Mouse (Mus musculus) CH12.LX (cell line): ENCODE measurements around the gene Slc30a5.

Experiments
- CHD2 ChIP-seq: IDR thresholded peaks from 2 replicates; pipeline ENCODE4 v1.6.1; 2011; ENCODE audit warnings: low read length, improper control_type of control experiment
- CTCF ChIP-seq, 2 experiments: IDR thresholded peaks in 1 of 2; conservative IDR thresholded peaks in 1 of 2; 2 replicates each; pipeline ENCODE4 v1.5.1; 2011 to 2012; ENCODE audit warnings: low read depth in 2 of 2, low read length in 2 of 2, improper control_type of control experiment in 1 of 2, inconsistent platforms in 1 of 2, mild to moderate bottlenecking in 1 of 2, moderate library complexity in 1 of 2
- E2F4 ChIP-seq: IDR thresholded peaks from 2 replicates; pipeline ENCODE4 v1.6.1; 2011; ENCODE audit warnings: low read depth, low read length, improper control_type of control experiment; ENCODE audit not compliant: insufficient replicate concordance
- HCFC1 ChIP-seq: IDR thresholded peaks from 2 replicates; pipeline ENCODE4 v1.6.1; 2012; ENCODE audit warnings: low read depth, mild to moderate bottlenecking, inconsistent platforms, low read length, improper control_type of control experiment
- MAFK ChIP-seq: IDR thresholded peaks from 2 replicates; pipeline ENCODE4 v1.6.1; 2011; ENCODE audit warnings: low read length, improper control_type of control experiment; ENCODE audit not compliant: insufficient replicate concordance
- POLR2A ChIP-seq: IDR thresholded peaks from 2 replicates; pipeline ENCODE4 v1.6.1; 2011; ENCODE audit warnings: low read depth, mild to moderate bottlenecking, improper control_type of control experiment, low read length
- POLR2AphosphoS2 ChIP-seq: IDR thresholded peaks from 2 replicates; pipeline ENCODE4 v1.6.1; 2011; ENCODE audit warnings: low read depth, low read length, improper control_type of control experiment
- SMC3 ChIP-seq: IDR thresholded peaks from 2 replicates; pipeline ENCODE4 v1.6.1; 2011; ENCODE audit warnings: low read depth, low read length, improper control_type of control experiment
- UBTF ChIP-seq: IDR thresholded peaks from 2 replicates; pipeline ENCODE4 v1.6.1; 2012; ENCODE audit warnings: low read depth, mild to moderate bottlenecking, inconsistent platforms, low read length, improper control_type of control experiment, moderate library complexity
- USF2 ChIP-seq: conservative IDR thresholded peaks from 2 replicates; pipeline ENCODE4 v1.6.1; 2011; ENCODE audit warnings: low read depth, low read length, improper control_type of control experiment
- ZMIZ1 ChIP-seq: IDR thresholded peaks from 2 replicates; pipeline ENCODE4 v1.6.1; 2012; ENCODE audit warnings: low read depth, mild to moderate bottlenecking, inconsistent platforms, low read length, improper control_type of control experiment
- ZNF384 ChIP-seq: IDR thresholded peaks from 2 replicates; pipeline ENCODE4 v1.6.1; 2012; ENCODE audit warnings: low read depth, low read length, improper control_type of control experiment, inconsistent platforms

GRCm38 (mm10) chr13:100841741-100842140 is 8.5 kb upstream of the Slc30a5 start:
- TF ChIP-seq POLR2A (no peak), UBTF (no peak), CTCF (conservative IDR thresholded peaks at IDR 0.05 in 1 of 2, IDR thresholded peaks at IDR 0.05 in 1 of 2; ENCODE audit: low read depth in 2 of 2, low read length in 2 of 2) (no peak), USF2 (no peak), POLR2AphosphoS2 (no peak), E2F4 (no peak), ZMIZ1 (no peak), SMC3 (no peak), ZNF384 (no peak), CHD2 (no peak), HCFC1 (no peak), MAFK (no peak)
